Mouse (Mus musculus): ENCODE data around the gene Armc9. TPM values are rescaled to one million over a fixed set of nuclear protein-coding genes. Genes with fewer than 3 reads are reported as not detected.

Armc9 gene
- polyA plus RNA-seq, 1 experiment from 2014 or later: 30.4 TPM

GRCm38 (mm10) chr1:86202617-86203219 lies 48.1 kb downstream of the Armc9 start:
- no peak overlapping the region for H3K4me3 ChIP-seq
- ATAC-seq (ENCODE audit: low FRiP score, low read depth): no peak
- no peak overlapping the region for H3K4me2 ChIP-seq (replicated peaks)
- H3K9me3 ChIP-seq: no peaks in the 10 kb centered on the region
- no peak overlapping the region for H3K9ac ChIP-seq
- no peaks in the 10 kb centered on the region for H3K27me3 ChIP-seq
- WGBS: 86% methylated on average over 9 of the region's 9 CpGs
- H3K27ac ChIP-seq: no peak overlapping the region
- H3K4me1 ChIP-seq: no peaks in the 10 kb centered on the region
- peaks cover 85% of the 10 kb centered on the region for H3K36me3 ChIP-seq

- H3K27me3 ChIP-seq: no peaks in the 10 kb centered on the region
- H3K4me3 ChIP-seq: no peak overlapping the region
- no peaks in the 10 kb centered on the region for H3K9me3 ChIP-seq
- no peak overlapping the region for H3K27ac ChIP-seq
- peaks cover 63% of the 10 kb centered on the region for H3K36me3 ChIP-seq
- no peak overlapping the region for H3K4me2 ChIP-seq (replicated peaks)
- no peaks in the 10 kb centered on the region for H3K4me1 ChIP-seq
- WGBS: 86% methylated on average over 7 of the region's 7 CpGs
- H3K9ac ChIP-seq: no peak overlapping the region
- no peak for ATAC-seq (ENCODE audit: low FRiP score, low read depth)
Measured at GRCm38 (mm10) chr1:86210676-86211075, 56.1 kb downstream of the Armc9 start.

GRCm38 (mm10) chr1:86211498-86211897 lies 56.9 kb downstream of the Armc9 start:
- Histone ChIP-seq H3K4me1 (no peaks in the 10 kb centered on the region), H3K27ac (no peak overlapping the region), H3K9me3 (no peaks in the 10 kb centered on the region), H3K27me3 (no peaks in the 10 kb centered on the region), H3K9ac (no peak overlapping the region), H3K36me3 (peaks cover 60% of the 10 kb centered on the region), H3K4me2 (replicated peaks) (no peak overlapping the region), H3K4me3 (no peak overlapping the region)
- WGBS: 96% methylated on average over 1 of the region's 1 CpGs
- ATAC-seq (ENCODE audit: low FRiP score, low read depth): no peak

DNA sequence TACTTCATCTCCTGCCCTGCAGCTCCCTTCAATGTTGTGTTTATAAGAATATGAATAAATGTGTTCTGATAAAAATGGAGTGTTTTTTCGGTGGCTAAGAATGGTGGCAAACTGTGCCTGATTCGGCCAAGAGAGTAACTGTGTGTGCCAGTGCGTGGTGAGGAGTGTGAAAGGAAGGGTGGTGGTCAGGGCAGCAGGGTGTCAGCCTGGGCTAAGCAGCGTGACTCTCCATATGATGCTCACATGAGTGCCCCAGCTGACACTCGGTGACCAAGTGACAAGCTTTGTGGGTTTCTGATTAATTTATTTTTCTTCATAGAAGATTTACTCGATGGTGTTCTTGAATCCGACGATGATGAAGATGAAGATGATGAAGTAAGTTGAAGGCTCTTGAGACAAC lies 58.2 kb downstream of the Armc9 start:
- Histone ChIP-seq H3K27me3 (no peaks in the 10 kb centered on the region), H3K27ac (no peak overlapping the region), H3K4me1 (no peaks in the 10 kb centered on the region), H3K4me3 (no peak overlapping the region), H3K36me3 (peaks cover 57% of the 10 kb centered on the region), H3K9ac (no peak overlapping the region), H3K4me2 (replicated peaks) (no peak overlapping the region), H3K9me3 (no peaks in the 10 kb centered on the region)
- WGBS: 88% methylated on average over 8 of the region's 8 CpGs
- no peak for ATAC-seq (ENCODE audit: low FRiP score, low read depth)

GRCm38 (mm10) chr1:86214158-86214557 lies 59.6 kb downstream of the Armc9 start:
- Histone ChIP-seq H3K36me3 (peaks cover 55% of the 10 kb centered on the region), H3K4me2 (replicated peaks) (no peak overlapping the region), H3K9ac (no peak overlapping the region), H3K4me3 (no peak overlapping the region), H3K9me3 (no peaks in the 10 kb centered on the region), H3K27ac (no peak overlapping the region), H3K27me3 (no peaks in the 10 kb centered on the region), H3K4me1 (no peaks in the 10 kb centered on the region)
- whole genome bisulfite sequencing: 4% methylated on average over 1 of the region's 1 CpGs
- peak; percentile 59; the same call in 1 of the 2 replicates for ATAC-seq (ENCODE audit: low FRiP score, low read depth)

DNA sequence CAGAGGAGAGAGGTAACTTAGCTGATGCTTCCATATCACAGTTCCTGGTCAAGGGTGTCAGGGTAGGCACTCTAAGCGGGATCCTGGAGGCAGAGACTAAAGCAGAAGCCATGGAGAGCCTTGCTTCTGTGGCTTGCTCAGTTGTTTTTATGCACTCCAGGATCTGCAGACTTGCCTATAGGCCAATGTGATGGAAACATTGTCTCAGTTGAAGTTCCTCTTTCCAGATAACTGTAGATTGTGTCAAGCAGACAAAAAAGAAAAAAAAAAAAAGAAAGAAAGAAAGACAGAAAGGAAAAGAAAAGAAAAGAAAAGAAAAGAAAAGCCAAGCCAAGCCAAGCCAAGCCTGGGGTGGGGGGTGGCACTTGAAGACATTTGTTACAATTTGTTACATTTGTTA lies 60.7 kb downstream of the Armc9 start:
- no peaks in the 10 kb centered on the region for H3K27me3 ChIP-seq
- 95% methylated on average over 1 of the region's 1 CpGs for WGBS
- no peak overlapping the region for H3K4me2 ChIP-seq (replicated peaks)
- H3K4me1 ChIP-seq: no peaks in the 10 kb centered on the region
- H3K4me3 ChIP-seq: no peak overlapping the region
- H3K9ac ChIP-seq: no peak overlapping the region
- H3K27ac ChIP-seq: no peak overlapping the region
- H3K9me3 ChIP-seq: no peaks in the 10 kb centered on the region
- peaks cover 54% of the 10 kb centered on the region for H3K36me3 ChIP-seq
- no peak for ATAC-seq (ENCODE audit: low FRiP score, low read depth)

GRCm38 (mm10) chr1:86216412-86216811 lies 61.8 kb downstream of the Armc9 start:
- Histone ChIP-seq H3K9ac (no peak overlapping the region), H3K36me3 (peaks cover 52% of the 10 kb centered on the region), H3K4me2 (replicated peaks) (no peak overlapping the region), H3K27ac (no peak overlapping the region), H3K27me3 (no peaks in the 10 kb centered on the region), H3K9me3 (no peaks in the 10 kb centered on the region), H3K4me1 (no peaks in the 10 kb centered on the region), H3K4me3 (no peak overlapping the region)
- 81% methylated on average over 5 of the region's 5 CpGs for WGBS
- no peak for ATAC-seq (ENCODE audit: low FRiP score, low read depth)

DNA sequence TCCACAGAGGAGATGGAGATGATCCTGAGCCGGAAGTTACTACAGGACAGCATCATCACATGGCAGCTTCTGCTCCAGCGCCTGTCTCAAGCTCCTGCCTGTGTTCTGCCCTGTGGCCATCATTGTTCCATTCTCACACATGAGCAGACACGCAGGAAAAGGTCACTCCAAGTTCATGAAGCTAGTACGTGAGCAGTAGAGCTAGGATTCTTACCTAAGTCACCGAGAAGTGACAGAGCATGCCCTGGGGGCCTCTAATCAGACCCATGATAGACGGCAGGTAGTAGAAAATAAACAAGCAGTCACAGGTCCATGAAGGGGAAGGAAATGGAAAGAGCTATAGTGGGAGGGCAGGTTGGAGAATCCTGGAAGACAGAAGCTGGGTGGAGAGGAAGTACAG lies 63.4 kb downstream of the Armc9 start:
- Histone ChIP-seq H3K27me3 (no peaks in the 10 kb centered on the region), H3K27ac (no peak overlapping the region), H3K36me3 (peaks cover 43% of the 10 kb centered on the region), H3K9me3 (no peaks in the 10 kb centered on the region), H3K4me2 (replicated peaks) (no peak overlapping the region), H3K4me1 (no peaks in the 10 kb centered on the region), H3K4me3 (no peak overlapping the region), H3K9ac (no peak overlapping the region)
- 59% methylated on average over 6 of the region's 6 CpGs for WGBS
- ATAC-seq (ENCODE audit: low FRiP score, low read depth): no peak

DNA sequence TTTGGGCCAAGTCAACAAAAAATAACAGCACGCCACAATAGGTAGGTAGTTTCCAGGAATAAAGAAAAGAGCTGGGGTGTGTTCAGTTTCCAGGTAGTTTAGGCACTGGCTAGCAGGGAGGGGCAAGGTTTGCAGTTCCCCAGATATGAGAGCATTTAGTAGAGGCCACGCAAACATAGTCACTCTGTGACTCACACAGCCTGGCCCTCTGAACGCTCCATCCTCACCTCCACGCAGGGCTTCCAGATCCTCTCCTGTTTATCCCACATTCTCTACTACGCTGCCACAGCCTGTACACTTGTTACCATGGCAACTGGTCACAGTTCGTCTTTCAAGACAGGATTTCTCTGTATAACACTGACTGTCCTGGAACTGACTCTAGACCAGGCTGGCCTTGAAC lies 70.6 kb downstream of the Armc9 start:
- H3K4me2 ChIP-seq (replicated peaks): no peak overlapping the region
- H3K9ac ChIP-seq: no peak overlapping the region
- peaks cover 4% of the 10 kb centered on the region; the same call in 1 of the 2 replicates for H3K36me3 ChIP-seq
- H3K4me3 ChIP-seq: no peak overlapping the region
- no peak overlapping the region for H3K27ac ChIP-seq
- WGBS: 80% methylated on average over 6 of the region's 6 CpGs
- no peaks in the 10 kb centered on the region for H3K27me3 ChIP-seq
- H3K4me1 ChIP-seq: no peaks in the 10 kb centered on the region
- H3K9me3 ChIP-seq: no peaks in the 10 kb centered on the region
- no peak for ATAC-seq (ENCODE audit: low FRiP score, low read depth)

GRCm38 (mm10) chr1:86228653-86229052 lies 74.1 kb downstream of the Armc9 start:
- ATAC-seq (ENCODE audit: low FRiP score, low read depth): no peak
- 93% methylated on average over 8 of the region's 8 CpGs for WGBS

GRCm38 (mm10) chr1:86229184-86229829 lies 74.7 kb downstream of the Armc9 start:
- Histone ChIP-seq H3K4me2 (replicated peaks) (no peak overlapping the region), H3K9ac (no peak overlapping the region), H3K36me3 (peaks cover 4% of the 10 kb centered on the region; the same call in 1 of the 2 replicates), H3K27ac (no peak overlapping the region; the same call in 1 of the 2 replicates), H3K4me1 (0 out of 2 replicates have a peak, but pooled peaks cover 8% of the 10 kb centered on the region), H3K4me3 (no peak overlapping the region), H3K27me3 (no peaks in the 10 kb centered on the region), H3K9me3 (no peaks in the 10 kb centered on the region)
- 89% methylated on average over 9 of the region's 9 CpGs for WGBS
- ATAC-seq (ENCODE audit: low FRiP score, low read depth): no peak

More at GRCm38 (mm10) chr1:86228653-86229052, 74.1 kb downstream of the Armc9 start:
- no peaks in the 10 kb centered on the region for H3K27me3 ChIP-seq
- no peaks in the 10 kb centered on the region for H3K9me3 ChIP-seq
- H3K27ac ChIP-seq: no peak overlapping the region
- no peak overlapping the region for H3K4me3 ChIP-seq
- peaks cover 4% of the 10 kb centered on the region; the same call in 1 of the 2 replicates for H3K36me3 ChIP-seq
- no peak overlapping the region for H3K9ac ChIP-seq
- H3K4me2 ChIP-seq (replicated peaks): no peak overlapping the region
- H3K4me1 ChIP-seq: 0 out of 2 replicates have a peak, but pooled peaks cover 3% of the 10 kb centered on the region

- 0 out of 2 replicates have a peak, but pooled peaks cover 8% of the 10 kb centered on the region for H3K4me1 ChIP-seq
- no peaks in the 10 kb centered on the region for H3K27me3 ChIP-seq
- WGBS: 85% methylated on average over 5 of the region's 5 CpGs
- H3K4me2 ChIP-seq (replicated peaks): no peak overlapping the region
- H3K9ac ChIP-seq: no peak overlapping the region
- no peak overlapping the region for H3K27ac ChIP-seq
- no peaks in the 10 kb centered on the region for H3K9me3 ChIP-seq
- no peak for ATAC-seq (ENCODE audit: low FRiP score, low read depth)
- 0 out of 2 replicates have a peak, but pooled peaks cover 3% of the 10 kb centered on the region for H3K36me3 ChIP-seq
- H3K4me3 ChIP-seq: no peak overlapping the region
Measured at GRCm38 (mm10) chr1:86232631-86233030, 78.1 kb downstream of the Armc9 start.
